Mouse (Mus musculus) forelimb bud, embryonic 11.5 days (tissue): ENCODE data around the gene Actr3b.
A peak's percentile ranks its signal among the peaks of the same experiment; 100 is the strongest.
"Not testable (repeated sequence)": the region's sequence is repeated elsewhere in the genome, so short reads cannot be mapped to it uniquely, and the experiment has no call there.

ENCODE experiments used
- DNase-seq: peaks from one replicate; pipeline ENCODE4 v3.0.0-alpha.2; 2012; ENCODE audit warnings: low read depth, low spot score

Actr3b gene

DNA sequence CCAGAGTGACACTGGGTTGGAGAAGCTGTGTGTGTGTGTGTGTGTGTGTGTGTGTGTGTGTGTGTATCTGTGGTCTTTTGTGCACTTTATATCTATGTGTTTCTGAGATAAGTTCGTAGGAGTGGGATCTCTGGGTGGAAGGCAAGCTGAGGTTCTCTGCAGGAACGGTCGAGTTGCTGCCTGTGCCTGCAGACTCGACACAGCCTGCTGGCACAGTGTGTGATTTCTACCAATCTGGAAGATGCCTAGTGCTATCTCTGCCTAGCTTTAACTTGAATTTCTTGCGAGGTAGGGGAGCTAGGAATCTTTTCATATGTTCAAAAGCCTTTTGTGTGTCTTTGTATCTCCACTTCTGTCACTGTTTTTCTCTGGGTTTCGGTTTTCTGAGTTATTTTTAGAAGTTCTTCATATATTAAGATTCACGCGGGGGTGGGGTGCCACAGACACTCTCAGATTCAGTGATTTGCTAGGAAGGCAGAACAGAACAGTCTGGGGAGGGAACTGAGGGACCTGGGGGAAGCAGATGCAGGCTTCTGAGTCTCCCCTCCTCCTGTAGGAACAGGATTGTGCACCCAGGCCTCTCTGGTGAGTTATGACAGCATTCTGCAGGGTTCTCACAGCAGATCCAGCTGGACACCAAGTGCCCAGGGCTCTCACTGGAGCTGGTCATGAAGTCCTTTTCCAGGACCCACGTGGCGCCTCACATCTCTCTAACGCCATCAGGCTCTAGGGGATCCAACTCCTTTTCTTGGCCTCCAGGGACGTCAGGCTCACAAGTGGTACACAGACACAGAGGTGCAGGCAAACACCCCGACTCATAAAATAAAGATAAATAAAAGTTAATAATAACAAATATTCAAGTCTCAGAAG is 14.4 kb downstream of the Actr3b start:
- DNase-seq = no peak

DNA sequence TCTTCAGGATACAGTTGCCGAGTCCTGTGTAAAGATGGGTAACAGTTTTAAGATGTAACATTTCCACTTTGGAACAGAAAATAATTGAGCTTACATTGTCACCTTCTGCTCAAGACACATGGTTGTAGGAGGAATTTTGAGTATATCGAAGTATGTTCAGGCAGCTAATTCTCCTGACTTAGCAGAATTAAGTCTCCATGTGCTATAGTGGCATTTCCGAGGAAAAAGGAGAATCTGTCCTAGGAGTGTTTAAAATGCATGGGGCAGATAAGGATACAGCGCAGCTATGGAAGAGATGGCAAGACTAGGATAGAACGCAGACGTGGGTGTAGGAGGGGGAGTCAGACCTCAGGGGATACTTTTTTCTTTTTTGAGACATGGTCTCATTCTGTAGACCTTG is 31.8 kb downstream of the Actr3b start:
- DNase-seq = no peak

DNA sequence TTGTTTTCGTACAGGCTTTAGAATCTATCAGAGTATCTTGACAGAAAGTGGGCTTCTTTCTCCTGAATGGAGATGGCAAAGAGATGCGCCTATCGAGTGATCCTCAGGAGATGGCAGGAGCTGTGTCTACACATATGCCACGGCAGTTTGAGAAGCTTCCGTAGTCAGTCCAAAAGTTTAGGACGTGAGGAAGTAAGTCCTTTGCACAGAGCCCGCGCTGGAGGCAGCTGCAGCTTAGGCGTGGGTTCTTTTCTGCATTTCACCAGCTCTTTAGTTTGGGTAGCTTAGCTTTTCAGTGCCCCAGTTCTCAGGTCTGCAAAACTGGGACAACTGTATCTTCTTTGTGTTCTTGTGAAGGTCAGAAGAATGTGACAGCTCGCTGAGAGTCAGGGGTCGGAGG is 38.0 kb downstream of the Actr3b start:
- no peak for DNase-seq

DNA sequence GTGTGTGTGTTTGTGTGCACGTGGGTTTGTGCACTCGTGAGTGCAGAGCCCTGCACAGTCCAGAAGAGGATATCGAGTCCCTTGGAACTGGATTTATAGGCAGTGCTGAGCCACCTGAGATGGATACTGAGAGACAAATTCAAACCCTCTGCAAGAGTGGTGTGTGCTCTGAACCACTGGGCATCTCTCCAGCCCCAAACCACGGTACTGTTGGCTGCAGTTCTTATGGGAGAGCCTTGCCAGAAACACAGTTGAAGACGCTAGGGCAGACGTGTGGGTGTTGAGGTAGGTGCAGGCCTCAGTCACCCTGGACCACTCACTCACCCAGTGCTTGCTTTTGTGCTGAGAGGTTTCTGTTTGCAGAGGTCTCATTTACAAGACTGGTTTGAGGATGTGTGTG is 41.1 kb downstream of the Actr3b start:
- DNase-seq = no peak

DNA sequence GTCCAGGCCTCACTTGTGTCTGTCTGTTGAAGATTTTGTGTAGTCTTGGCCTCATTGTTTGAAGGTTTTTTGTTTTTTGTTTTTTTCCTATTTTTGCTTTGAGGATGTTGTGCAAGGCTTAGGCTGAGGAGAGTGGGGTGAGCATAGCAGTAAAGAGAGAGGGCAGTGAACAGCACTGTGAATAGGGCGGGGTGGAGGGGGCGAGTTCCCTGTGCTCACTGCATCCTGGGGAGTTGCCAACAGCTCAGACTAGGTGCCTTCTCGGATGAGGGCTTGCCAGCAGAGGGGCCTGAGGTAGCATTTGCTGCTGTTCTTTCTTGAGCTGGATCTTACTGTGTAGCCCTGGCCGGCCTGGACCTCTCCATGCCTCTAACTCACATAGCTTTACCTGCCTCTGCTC is 41.9 kb downstream of the Actr3b start:
- DNase-seq = no peak

DNA sequence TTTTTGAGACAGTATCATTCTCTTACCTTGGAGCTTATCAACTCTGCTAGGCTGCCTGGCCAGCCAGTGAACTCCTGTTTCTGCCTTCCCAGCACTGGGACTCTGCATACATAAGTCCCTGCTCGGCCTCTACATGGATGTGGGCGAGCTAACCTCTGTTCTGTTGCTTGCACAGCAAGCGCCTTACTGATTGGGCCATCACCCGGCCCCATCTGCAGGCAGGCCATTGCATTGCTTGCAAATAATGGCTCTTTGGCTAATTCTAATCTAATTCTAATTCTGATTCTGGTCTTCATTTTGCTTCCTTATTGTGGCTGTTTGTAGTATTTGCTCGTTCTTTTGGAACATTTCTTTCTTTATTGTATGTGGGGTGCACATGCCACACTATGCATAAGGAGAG is 44.8 kb downstream of the Actr3b start:
- no peak for DNase-seq

DNA sequence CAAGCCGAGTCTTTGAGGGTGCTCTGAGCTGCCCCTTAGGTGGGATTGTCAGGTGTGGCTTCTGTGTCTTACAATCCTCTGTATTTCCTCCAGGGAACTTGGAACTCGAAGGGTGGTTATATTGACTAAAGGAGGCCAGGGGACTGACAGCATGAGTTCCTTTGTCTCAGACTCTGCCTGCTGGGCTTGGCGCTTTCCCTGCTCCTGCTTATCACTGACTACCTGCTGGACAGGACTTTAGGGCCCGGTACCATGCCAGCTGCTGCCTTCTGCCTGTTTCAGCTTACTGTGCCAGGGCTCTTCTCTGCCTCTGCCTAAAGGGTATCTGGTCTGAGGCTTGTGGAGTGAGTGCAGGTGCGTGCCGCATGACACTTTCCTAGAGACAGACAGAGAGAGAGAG is 53.1 kb downstream of the Actr3b start:
- DNase-seq = no peak

DNA sequence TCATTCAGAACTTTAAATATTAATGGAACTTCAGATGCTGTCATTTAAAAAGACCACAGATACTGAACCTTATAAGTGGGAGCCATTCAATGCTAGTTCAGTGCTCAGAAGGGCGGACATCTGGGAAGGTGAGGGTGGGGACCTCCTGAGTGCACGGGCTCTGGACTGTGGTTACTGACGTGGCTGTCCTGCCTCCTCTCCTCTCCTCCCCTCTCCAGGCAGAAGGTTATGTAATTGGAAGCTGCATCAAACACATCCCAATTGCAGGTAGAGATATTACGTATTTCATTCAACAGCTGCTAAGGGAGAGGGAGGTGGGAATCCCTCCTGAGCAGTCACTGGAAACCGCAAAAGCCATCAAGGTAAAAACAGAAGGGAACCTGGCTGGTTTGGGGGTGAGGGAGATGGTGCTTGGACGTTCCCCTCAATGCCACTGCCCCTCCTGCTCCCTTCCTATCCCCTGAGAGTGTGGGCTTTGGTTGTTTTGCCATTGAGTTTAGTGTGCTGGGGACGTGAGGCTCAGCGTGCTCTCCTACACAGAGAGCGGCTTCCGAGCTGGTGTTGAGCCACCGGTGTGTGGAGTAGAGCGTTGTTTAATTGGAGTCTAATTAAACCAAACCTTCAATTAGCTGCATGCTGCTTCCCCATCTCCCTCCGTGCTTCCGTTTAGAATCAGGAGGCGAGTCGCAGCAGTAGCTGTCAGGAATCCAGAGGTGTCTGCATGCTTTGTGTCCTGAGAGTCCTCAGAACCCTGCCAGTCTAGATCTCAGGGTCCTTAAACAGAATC is 69.7 kb downstream of the Actr3b start:
- no peak for DNase-seq

DNA sequence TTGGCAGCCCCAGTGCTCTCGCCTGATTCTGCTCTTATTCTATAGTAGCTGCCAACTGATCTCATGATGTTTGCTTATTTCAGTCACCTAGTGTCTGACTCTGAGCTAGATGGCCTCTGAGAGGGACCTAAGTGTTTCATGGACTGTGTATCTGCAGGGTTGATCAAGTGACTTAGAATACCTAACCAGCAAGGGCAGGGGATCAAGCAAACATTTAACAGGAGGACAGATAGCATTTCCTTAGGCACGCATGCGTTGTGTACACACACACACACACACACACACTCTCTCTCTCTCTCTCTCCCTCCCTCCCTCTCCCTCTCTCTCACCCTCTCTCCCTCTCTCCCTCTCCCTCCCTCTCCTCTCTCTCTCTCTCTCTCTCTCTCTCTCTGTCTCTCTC is 71.0 kb downstream of the Actr3b start:
- DNase-seq = no peak

DNA sequence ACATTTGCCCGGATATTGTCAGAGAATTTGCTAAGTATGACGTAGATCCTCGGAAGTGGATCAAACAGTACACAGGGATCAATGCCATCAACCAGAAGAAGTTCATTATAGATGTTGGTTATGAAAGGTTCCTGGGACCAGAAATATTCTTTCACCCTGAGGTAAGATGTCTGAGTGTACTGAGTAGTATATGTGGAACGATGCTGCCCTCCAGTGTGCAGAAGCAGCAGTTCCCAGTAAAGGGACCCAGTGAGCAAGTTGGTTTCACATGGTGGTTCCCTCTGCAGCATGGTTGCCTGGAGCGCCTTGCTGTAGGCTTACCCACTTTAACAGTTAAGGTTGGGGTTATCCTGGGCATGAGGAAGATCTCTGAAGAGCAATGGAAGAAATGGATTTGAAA is 71.8 kb downstream of the Actr3b start:
- peak; percentile 54 for DNase-seq

DNA sequence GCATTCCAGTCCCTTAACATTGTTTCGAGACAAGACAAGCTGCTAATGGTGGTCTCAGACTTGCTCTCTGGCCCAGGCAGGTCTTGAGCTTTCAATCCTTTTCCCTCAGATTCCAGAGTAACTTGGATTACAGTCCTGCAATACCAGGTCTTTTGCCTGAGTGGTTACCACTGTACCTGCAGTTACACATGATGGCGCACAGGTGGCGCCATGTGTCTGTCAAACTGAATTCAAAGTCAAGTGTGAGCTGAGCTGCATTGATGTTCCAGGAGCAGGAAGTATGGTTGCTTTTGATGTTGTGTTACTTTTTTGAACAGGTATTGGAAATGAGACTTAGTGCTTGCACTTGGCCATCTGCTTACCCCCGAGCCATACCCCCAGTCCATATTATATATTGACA is 79.6 kb downstream of the Actr3b start:
- peak; percentile 55 for DNase-seq

DNA sequence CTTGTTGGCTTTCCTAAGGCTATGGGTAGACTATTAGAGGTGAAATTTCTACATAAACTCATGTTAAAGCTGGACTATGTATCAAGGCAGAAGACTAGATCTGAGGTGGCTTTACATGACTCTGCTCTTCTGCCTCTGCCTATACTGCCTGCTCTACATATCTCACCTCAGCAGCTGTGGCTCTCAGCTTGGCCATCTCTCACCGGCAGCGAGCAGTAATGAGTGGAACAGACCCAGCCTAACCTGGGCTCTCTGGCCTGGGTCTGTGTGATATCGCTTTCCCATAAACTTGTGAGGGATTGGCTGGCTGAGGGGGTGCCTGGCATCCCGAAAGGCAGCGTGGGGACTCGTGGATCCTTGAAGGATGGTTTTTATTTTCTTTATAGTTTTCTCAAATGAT is 86.8 kb downstream of the Actr3b start:
- no peak for DNase-seq

DNA sequence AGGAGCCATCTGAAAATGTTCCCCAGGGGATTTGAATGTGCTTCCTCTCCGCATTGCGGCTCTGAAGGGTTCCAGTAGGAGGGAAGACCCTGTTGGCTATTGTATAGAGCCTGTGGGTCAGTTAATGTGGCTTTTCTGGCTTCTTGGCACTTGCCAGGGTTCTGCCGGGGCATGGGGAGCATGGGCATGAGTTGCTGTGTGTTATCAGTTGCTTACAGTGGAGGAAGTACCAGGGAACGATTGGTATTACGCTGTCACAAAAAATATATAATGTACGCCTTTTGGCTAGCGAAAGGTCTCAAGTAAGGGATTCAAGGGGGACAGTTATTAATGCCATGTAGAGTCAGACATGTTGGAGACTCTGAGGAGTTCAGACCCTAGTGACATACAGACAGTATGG is 87.4 kb downstream of the Actr3b start:
- no peak for DNase-seq

DNA sequence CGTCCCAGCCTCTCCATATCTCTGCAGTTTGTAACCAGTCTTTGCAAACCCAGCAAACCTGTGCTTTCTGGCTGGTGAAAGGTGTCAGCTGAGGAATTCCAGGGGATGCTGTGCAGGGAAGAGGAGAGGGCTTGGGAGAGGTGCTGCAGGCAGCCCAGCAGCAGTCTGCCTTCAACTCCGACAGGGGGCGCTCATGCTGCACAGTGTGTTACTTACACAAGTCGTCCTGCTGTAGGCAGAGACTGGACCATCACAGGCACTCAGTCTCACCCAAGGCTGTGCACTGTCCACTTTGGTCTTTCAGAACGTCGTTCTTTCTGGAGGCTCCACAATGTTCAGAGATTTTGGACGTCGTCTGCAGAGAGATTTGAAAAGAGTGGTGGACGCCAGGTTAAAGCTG is 88.3 kb downstream of the Actr3b start:
- peak; percentile 48 for DNase-seq

DNA sequence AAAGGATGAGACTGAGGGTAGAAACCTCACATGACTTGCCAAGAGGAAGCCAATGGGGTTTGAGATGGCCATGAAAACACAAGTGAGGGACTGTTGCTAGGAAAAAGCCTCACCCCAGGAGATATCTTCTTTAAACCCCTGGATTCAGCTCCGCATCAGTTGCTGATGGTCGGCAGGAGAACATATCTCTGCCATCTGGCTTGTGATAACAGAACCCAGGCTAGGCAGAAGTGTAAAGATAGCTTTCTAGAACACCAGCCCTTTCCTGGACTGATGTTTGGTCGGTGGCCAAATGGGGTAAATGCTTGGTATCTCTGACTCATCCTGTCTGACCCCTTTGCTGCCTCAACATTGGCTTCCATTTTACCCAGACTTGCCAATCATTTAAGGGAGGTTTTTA is 106.4 kb downstream of the Actr3b start:
- DNase-seq = no peak

DNA sequence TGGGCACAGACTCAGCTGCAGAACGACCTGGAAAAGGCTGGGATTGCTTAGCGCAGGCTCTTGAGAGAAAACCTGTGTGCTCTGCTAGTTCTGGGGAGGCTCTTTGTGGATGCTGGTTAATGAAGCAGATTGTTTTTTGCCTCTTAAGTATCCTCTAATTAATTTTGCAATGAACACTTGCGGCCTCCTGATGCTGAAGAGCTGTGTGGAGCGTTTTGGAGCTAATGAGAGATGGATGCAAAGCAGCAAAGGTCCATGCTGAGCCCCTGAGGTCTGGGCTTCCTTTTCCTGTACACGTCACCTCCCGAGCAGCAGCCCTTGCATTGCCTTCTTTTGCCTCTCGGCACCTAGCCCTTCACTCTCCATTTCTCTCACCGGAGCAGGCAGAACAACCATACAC is 110.1 kb downstream of the Actr3b start:
- no peak for DNase-seq

DNA sequence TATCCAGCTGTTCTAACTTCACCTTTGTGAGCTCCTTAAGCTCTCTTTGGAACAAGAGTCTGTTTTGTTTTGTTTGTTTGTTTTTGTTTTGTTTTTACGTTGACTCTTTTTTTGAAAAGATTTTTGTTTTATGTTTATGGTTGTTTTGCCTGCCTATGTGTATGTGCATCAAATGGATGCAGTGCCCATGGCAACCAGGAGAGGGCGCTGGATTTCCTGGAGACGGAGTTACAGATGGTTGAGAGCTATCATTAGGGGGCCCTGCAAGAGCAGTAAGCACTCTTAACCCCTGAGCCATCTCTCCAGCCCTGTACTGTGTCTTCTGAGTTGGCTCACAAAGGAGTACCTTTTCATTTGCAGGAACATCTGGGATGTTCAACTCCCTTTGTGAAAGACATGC is 110.8 kb downstream of the Actr3b start:
- no peak for DNase-seq

DNA sequence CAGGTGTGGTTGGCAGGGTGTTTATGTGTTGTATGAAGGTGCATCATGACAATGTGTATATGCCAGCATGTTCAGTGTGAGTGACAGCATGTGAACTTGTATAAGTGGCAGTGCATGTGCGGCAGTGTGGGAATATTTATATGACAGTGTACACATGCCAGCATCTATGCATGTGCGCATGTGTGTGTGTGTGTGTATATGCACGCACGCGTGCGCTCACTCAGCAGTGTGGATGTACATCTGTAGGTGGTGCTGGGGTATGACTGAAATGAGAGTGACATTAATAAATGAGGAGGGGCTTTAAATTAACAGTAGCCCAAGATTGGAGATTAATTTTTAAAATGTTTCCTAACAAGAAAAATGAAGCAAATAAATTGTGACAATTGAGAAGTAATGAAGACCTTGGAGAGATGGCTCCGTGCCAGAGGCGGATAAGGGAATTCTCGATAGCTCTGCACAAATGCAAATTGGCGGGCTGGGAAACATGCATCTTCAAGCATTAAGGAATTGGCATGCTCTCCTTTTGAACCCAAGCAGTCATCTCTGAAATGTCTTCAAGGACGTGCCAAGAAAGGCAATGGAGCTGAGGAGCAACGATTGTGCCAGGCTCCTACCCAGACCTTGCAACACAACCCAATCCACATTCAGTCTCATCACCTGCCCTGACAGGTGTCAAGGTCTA is 111.7 kb downstream of the Actr3b start:
- DNase-seq = no peak

DNA sequence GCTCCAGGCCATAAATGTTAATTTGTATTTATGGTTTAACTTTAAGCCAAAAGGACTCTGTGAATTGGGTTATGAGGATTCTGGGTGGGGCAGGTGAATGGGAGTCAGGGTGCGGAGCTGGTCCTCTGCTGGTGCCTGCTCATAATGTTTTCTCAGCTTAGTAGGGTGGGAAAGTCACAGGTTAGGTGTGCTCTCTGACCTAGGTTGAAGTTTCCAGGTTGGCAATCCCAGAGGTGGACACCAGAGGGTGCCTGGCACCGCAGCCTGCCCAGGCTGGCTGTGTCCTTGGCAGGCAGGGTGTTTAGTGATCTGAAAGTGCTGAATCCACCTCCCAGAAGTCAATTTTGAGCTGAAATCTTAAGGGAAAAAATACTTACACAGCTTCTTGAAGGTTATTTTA is 113.2 kb downstream of the Actr3b start:
- no peak for DNase-seq

DNA sequence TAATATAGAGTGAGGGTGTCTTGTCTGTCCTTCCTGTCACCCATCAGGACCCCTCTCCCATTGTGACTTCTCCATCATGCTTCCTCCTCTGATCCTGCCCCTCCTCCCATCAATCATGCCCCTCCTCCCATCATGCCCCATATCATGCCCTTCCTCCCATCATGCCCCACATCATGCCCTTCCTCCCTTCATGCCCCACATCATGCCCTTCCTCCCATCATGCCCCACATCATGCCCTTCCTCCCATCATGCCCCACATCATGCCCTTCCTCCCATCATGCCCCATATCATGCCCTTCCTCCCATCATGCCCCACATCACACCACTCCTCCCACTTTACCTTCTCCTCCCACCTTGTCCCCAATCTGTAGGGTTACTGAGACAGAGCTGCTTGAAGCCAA is 116.1 kb downstream of the Actr3b start:
- not testable (repeated sequence) for DNase-seq

DNA sequence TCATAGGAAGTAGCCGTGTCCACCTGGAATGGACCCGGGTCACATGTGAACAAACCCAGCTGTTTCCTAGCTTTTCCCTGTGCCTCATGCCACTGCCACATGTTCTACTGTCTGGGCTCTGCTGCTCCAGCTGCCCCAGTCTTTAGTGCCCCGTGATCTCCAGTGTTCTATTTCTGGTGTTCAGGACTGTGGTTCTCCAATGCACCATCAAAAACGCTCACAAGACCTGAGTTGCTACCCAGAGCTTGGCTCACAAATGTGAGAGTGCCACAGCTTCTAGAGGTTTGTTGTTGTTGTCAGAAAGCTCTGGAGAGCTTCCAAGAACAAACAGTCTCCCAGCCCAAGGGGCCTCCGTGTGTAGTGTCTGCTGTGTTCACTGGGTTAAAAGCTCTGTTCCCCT is 117.5 kb downstream of the Actr3b start:
- no peak for DNase-seq

DNA sequence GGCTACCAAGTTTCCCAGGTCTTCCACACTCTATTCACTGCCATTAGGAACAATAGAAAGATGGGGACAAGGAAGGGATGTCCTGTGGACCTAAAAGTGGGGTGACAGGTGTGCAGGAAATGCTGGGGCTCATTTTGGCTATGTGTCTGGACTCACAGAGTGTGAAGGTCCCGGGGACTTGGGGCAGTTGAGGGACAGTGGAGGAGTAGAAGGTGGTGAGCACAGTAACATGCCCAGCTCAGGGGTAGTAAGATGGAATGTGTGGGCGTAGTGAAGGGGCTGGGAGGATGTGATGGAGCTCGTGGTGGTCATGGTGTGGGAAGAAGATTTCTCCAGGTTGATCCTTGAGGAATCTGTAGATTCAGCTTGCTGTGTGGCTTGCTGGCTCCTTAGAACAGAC is 118.2 kb downstream of the Actr3b start:
- DNase-seq = no peak

DNA sequence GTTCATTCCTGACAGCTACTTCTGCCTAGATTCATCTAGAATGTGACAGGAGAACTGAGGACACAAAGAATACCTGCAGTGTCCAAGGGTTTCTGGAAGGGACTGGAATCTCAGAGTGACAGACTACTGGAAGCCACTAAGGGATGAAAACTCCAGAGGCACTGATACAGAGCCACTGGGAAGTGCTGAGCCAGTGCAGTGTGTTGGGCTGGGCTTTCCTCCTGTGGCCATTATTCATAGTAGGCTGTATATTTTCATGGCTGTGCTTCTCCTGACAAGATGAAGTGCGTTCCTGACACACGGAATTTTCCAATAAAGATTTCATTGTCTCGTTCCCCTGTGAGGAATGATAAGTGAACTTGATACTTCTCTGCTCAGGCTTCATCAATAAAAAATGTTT is 126.9 kb downstream of the Actr3b start:
- no peak for DNase-seq
